Mouse (Mus musculus): ENCODE results near the gene Sdr39u1. TPM values are rescaled to one million over a fixed set of nuclear protein-coding genes. Genes with fewer than 3 reads are reported as not detected.
A peak's percentile ranks its signal among the peaks of the same experiment; 100 is the strongest.

The Sdr39u1 gene
- 148 and 159 TPM in 2 replicates for polyA plus RNA-seq (2015; fragmentation: Nextera tagmentation; extraction: Ambion mirVana)

GRCm38 (mm10) chr14:55899701-55900413, at the start of gene Sdr39u1:
Sdr39u1 (minus strand) TSS chr14:55900293.
- Histone ChIP-seq H3K36me3 (peaks cover 32% of the 10 kb centered on the region), H3K4me3 (peak within 1 kb of the TSS; percentile 49), H3K9ac (peak within 1 kb of the TSS; percentile 60), H3K27me3 (no peaks in the 10 kb centered on the region), H3K4me1 (replicated peaks) (peaks cover 19% of the 10 kb centered on the region), H3K4me2 (peak within 1 kb of the TSS; percentile 75), H3K27ac (replicated peaks) (peak within 1 kb of the TSS; percentile 85), H3K9me3 (no peaks in the 10 kb centered on the region)
- ATAC-seq (ENCODE audit: low FRiP score, low read depth) = peak; percentile 97
- 2% methylated on average over 39 of the region's 39 CpGs for WGBS

- no peaks in the 10 kb centered on the region for H3K27me3 ChIP-seq
- H3K4me3 ChIP-seq = no peak overlapping the region
- H3K4me1 ChIP-seq (replicated peaks) = no peaks in the 10 kb centered on the region
- H3K9ac ChIP-seq = no peak overlapping the region
- ATAC-seq (ENCODE audit: low FRiP score, low read depth) = no peak
- H3K27ac ChIP-seq (replicated peaks) = no peak overlapping the region
- H3K9me3 ChIP-seq = no peaks in the 10 kb centered on the region
- H3K36me3 ChIP-seq = no peaks in the 10 kb centered on the region
- 89% methylated on average over 2 of the region's 2 CpGs for WGBS
- H3K4me2 ChIP-seq = no peak overlapping the region
Observed at GRCm38 (mm10) chr14:55946269-55946969, 46.3 kb upstream of the Sdr39u1 start.

GRCm38 (mm10) chr14:55944575-55944974, 44.5 kb upstream of the Sdr39u1 start, which contains the start of gene Cma1:
Cma1 (minus strand) TSS chr14:55944675.
- Histone ChIP-seq H3K36me3 (no peaks in the 10 kb centered on the region), H3K9me3 (no peaks in the 10 kb centered on the region), H3K4me2 (no peak within 1 kb of the TSS), H3K4me1 (replicated peaks) (no peaks in the 10 kb centered on the region), H3K27me3 (no peaks in the 10 kb centered on the region), H3K9ac (no peak within 1 kb of the TSS), H3K27ac (replicated peaks) (no peak within 1 kb of the TSS), H3K4me3 (no peak within 1 kb of the TSS)
- 88% methylated on average over 4 of the region's 4 CpGs for WGBS
- ATAC-seq (ENCODE audit: low FRiP score, low read depth) = no peak

GRCm38 (mm10) chr14:55943601-55944000, 43.5 kb upstream of the Sdr39u1 start:
- no peak overlapping the region for H3K9ac ChIP-seq
- no peak for ATAC-seq (ENCODE audit: low FRiP score, low read depth)
- H3K36me3 ChIP-seq = no peaks in the 10 kb centered on the region
- no peak overlapping the region for H3K4me3 ChIP-seq
- no peaks in the 10 kb centered on the region for H3K9me3 ChIP-seq
- no peaks in the 10 kb centered on the region for H3K4me1 ChIP-seq (replicated peaks)
- no peaks in the 10 kb centered on the region for H3K27me3 ChIP-seq
- no peak overlapping the region for H3K4me2 ChIP-seq
- WGBS = 90% methylated on average over 11 of the region's 11 CpGs
- no peak overlapping the region for H3K27ac ChIP-seq (replicated peaks)

GRCm38 (mm10) chr14:55940070-55940800, 40.1 kb upstream of the Sdr39u1 start:
- 54% methylated on average over 7 of the region's 7 CpGs for WGBS
- Histone ChIP-seq H3K4me2 (no peak overlapping the region), H3K4me3 (no peak overlapping the region), H3K36me3 (no peaks in the 10 kb centered on the region), H3K4me1 (replicated peaks) (no peaks in the 10 kb centered on the region), H3K9ac (no peak overlapping the region), H3K9me3 (no peaks in the 10 kb centered on the region), H3K27me3 (no peaks in the 10 kb centered on the region), H3K27ac (replicated peaks) (no peak overlapping the region)
- no peak for ATAC-seq (ENCODE audit: low FRiP score, low read depth)

- Histone ChIP-seq H3K4me1 (replicated peaks) (no peaks in the 10 kb centered on the region), H3K4me2 (no peak overlapping the region), H3K9me3 (no peaks in the 10 kb centered on the region), H3K27me3 (no peaks in the 10 kb centered on the region), H3K4me3 (no peak overlapping the region), H3K27ac (replicated peaks) (no peak overlapping the region), H3K36me3 (no peaks in the 10 kb centered on the region), H3K9ac (no peak overlapping the region)
- WGBS = 59% methylated on average over 7 of the region's 7 CpGs
- no peak for ATAC-seq (ENCODE audit: low FRiP score, low read depth)
Observed at GRCm38 (mm10) chr14:55933586-55933985, 33.5 kb upstream of the Sdr39u1 start.

GRCm38 (mm10) chr14:55929263-55929997, 29.3 kb upstream of the Sdr39u1 start:
- no peak for ATAC-seq (ENCODE audit: low FRiP score, low read depth)
- Histone ChIP-seq H3K4me1 (replicated peaks) (no peaks in the 10 kb centered on the region), H3K36me3 (no peaks in the 10 kb centered on the region), H3K27ac (replicated peaks) (no peak overlapping the region), H3K4me3 (no peak overlapping the region), H3K27me3 (no peaks in the 10 kb centered on the region), H3K4me2 (no peak overlapping the region), H3K9ac (no peak overlapping the region), H3K9me3 (no peaks in the 10 kb centered on the region)
- WGBS = 85% methylated on average over 12 of the region's 12 CpGs

- H3K4me3 ChIP-seq = no peak overlapping the region
- H3K36me3 ChIP-seq = no peaks in the 10 kb centered on the region
- no peak for ATAC-seq (ENCODE audit: low FRiP score, low read depth)
- 90% methylated on average over 4 of the region's 4 CpGs for WGBS
- H3K27ac ChIP-seq (replicated peaks) = no peak overlapping the region
- H3K27me3 ChIP-seq = no peaks in the 10 kb centered on the region
- no peaks in the 10 kb centered on the region for H3K9me3 ChIP-seq
- no peak overlapping the region for H3K9ac ChIP-seq
- no peak overlapping the region for H3K4me2 ChIP-seq
- no peaks in the 10 kb centered on the region for H3K4me1 ChIP-seq (replicated peaks)
Observed at GRCm38 (mm10) chr14:55926847-55927246, 26.8 kb upstream of the Sdr39u1 start.

GRCm38 (mm10) chr14:55922475-55923232, 22.6 kb upstream of the Sdr39u1 start:
- H3K36me3 ChIP-seq = no peaks in the 10 kb centered on the region
- H3K27me3 ChIP-seq = no peaks in the 10 kb centered on the region
- no peak overlapping the region for H3K4me3 ChIP-seq
- H3K27ac ChIP-seq (replicated peaks) = no peak overlapping the region
- H3K9me3 ChIP-seq = no peaks in the 10 kb centered on the region
- no peak for ATAC-seq (ENCODE audit: low FRiP score, low read depth)
- H3K4me1 ChIP-seq (replicated peaks) = no peaks in the 10 kb centered on the region
- 82% methylated on average over 7 of the region's 7 CpGs for WGBS
- no peak overlapping the region for H3K4me2 ChIP-seq
- H3K9ac ChIP-seq = no peak overlapping the region

- H3K9ac ChIP-seq = 0 out of 2 replicates have a peak overlapping the region, but pooled peaks have one; percentile 6
- H3K4me2 ChIP-seq = peak overlapping the region; percentile 31
- H3K4me3 ChIP-seq = no peak overlapping the region
- H3K27me3 ChIP-seq = no peaks in the 10 kb centered on the region
- WGBS = 43% methylated on average over 14 of the region's 14 CpGs
- peak; percentile 89 for ATAC-seq (ENCODE audit: low FRiP score, low read depth)
- no peaks in the 10 kb centered on the region for H3K4me1 ChIP-seq (replicated peaks)
- H3K27ac ChIP-seq (replicated peaks) = no peak overlapping the region
- no peaks in the 10 kb centered on the region for H3K36me3 ChIP-seq
- H3K9me3 ChIP-seq = no peaks in the 10 kb centered on the region
Observed at GRCm38 (mm10) chr14:55918240-55919082, 18.4 kb upstream of the Sdr39u1 start.

Data from hindbrain, embryonic 15.5 days (tissue).